Mouse (Mus musculus) layer of hippocampus, postnatal 25 days (tissue): ENCODE results near the gene Ska2. TPM values are rescaled to one million over a fixed set of nuclear protein-coding genes. Genes with fewer than 3 reads are reported as not detected.

Experiments
- DNase-seq, 2 experiments: peaks; one replicate each; pipeline ENCODE4 v3.0.0; 2022; ENCODE audit warnings: mixed read lengths in 2 of 2, low spot score in 1 of 2; ENCODE audit errors: extremely low spot score in 1 of 2
- microRNA-seq, 2 experiments: library from miRNA; unstranded; fragments of <30 nt; microRNA quantifications; one replicate each; pipeline ENCODE4 v1.2.0; 2021
- total RNA-seq, 2 experiments: library from RNA; stranded (reverse); gene quantifications; 2 replicates each; pipeline ENCODE4 v1.2.3; 2021

Gene Ska2
- total RNA-seq, 2 experiments from 2014 or later: 15.4 to 16.2 TPM

GRCm38 (mm10) chr11:87162687-87163086 is 53.7 kb downstream of the Ska2 start:
- DNase-seq: no peak

- DNase-seq: no peak
Observed at GRCm38 (mm10) chr11:87163751-87164150, 54.7 kb downstream of the Ska2 start.

- no peak for DNase-seq
Observed at GRCm38 (mm10) chr11:87173625-87174024, 64.6 kb downstream of the Ska2 start.

Small RNA genes lying within 50 kb of the gene (microRNA-seq; reads per million reads assigned to microRNA genes)
- gene Mir301: 33.4 to 622 reads per million in 2 experiments

Other genes with a start within 250 kb of the Ska2 start
- gene Ypel2, start 115.5 kb upstream of the Ska2 start, total RNA-seq: 10 to 100 TPM; 23.5 to 28.0 TPM
- gene Gdpd1, start 35.2 kb upstream of the Ska2 start, total RNA-seq: 10 to 100 TPM; 46.3 to 48.7 TPM
- gene Smg8, start 22.5 kb upstream of the Ska2 start, total RNA-seq: 10 to 100 TPM; 16.4 to 16.8 TPM
- under 1 TPM; 0.31 to 0.57 TPM for gene Prr11, start 526 bp upstream of the Ska2 start, total RNA-seq
- 100 to 1,000 TPM; 189 to 204 TPM for gene Trim37, start 17.8 kb downstream of the Ska2 start, total RNA-seq
- 100 to 1,000 TPM; 265 to 273 TPM for gene Ppm1e, start 249.8 kb downstream of the Ska2 start, total RNA-seq